ENCODE assay signal across 19 mouse cellular contexts in the genomic region with DNA sequence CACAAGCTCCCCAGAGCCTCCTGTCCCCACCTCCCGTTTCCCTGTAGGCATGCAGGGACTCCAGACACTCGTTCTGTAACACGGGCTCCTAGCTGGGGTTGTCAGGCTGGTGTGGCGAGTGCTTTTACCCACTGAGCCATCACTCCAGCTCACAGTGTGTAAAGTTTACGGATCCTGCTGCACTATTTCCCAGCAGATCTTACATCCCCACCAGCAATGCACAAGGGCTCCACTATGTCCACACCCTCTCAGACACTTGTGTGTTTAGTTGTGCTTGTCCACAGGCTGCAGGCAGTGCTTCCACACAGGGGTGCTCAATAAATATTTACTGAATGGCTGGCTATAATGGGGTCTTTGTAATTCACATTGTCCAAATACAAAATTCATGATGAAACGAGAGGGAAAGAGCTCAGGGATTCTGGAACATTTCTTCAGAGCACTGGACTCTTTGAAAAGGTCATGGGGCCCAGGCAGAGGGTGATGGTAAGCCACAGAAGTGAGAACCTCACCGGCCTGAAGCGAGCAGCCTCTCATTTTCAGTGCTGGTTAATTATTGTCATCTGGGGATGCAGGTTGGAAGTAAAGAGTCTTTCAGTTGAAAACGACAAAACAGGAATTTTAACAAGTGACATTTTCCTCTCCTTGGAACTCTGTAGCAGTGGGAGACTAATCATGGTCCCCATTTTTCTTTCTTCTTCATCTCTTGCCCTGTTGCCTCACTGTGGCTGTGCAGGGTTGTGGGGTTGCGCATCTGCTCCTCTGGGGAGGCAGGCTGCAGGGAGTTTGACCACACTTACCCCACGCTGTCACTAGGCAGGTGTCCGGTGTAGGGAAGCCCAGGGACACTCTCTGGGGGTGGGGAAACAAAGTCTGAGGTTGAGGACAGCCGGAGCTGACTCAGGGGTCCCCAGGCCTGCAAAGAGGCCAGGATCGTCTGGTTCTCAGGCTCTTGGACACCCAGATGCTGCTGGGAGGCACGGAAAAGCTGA. TPM values are rescaled to one million over a fixed set of nuclear protein-coding genes. Genes with fewer than 3 reads are reported as not detected.
DNase-seq lines count a peak whose midpoint lies in the region; ATAC-seq lines count a peak whose summit lies in the region.
"Had no signal": no experiment of that assay in that cellular context is flagged by ENCODE, and none has a peak within 500 bp of the region (broad histone marks: within the 10 kb centered on the region; RNA-seq: fewer than 3 reads in every experiment).

No protein-coding gene starts in this region.

- H3K9ac ChIP-seq in kidney, embryonic 15.5 days: no peak overlapping the region
- H3K9ac ChIP-seq in neural tube, embryonic 11.5 days (ENCODE audit: low read length): no peak overlapping the region
- H3K9ac ChIP-seq in stomach, embryonic 16.5 days (ENCODE audit: low read length): no peak overlapping the region
- H3K9ac ChIP-seq in liver, embryonic 12.5 days: no peak overlapping the region
- H3K9ac ChIP-seq: heart, embryonic 13.5 days had no signal

- H3K27me3 ChIP-seq in kidney, embryonic 15.5 days: no peaks in the 10 kb centered on the region
- no peaks in the 10 kb centered on the region for H3K27me3 ChIP-seq in neural tube, embryonic 11.5 days (ENCODE audit: control insufficient read depth, insufficient read depth, low read length)
- H3K27me3 ChIP-seq in limb, embryonic 10.5 days (ENCODE audit: low read depth, poor library complexity, severe bottlenecking): no peaks in the 10 kb centered on the region
- H3K27me3 ChIP-seq in stomach, embryonic 16.5 days (ENCODE audit: control insufficient read depth, insufficient read depth, low read length): no peaks in the 10 kb centered on the region
- no peaks in the 10 kb centered on the region for H3K27me3 ChIP-seq in liver, embryonic 12.5 days (replicated peaks)
- H3K27me3 ChIP-seq: heart, embryonic 13.5 days had no signal

- no peak for DNase-seq in kidney, postnatal 25 days
- DNase-seq in neural tube, embryonic 11.5 days (ENCODE audit: low spot score): peak; percentile 10
- DNase-seq in neural tube, embryonic 10.5 days (ENCODE audit: extremely low spot score, low spot score): no peak
- DNase-seq in limb, embryonic 10.5 days (ENCODE audit: low spot score): no peak
- DNase-seq: adrenal gland, postnatal 25 days; cerebellum, adult 2 months; heart, postnatal 4 days; kidney, postnatal 10 days; thymus, postnatal 14 days had no signal

- ATAC-seq in kidney, embryonic 15.5 days (replicated peaks; ENCODE audit: low FRiP score): peak; percentile 25; the same call in 1 of the 2 replicates
- ATAC-seq in neural tube, embryonic 11.5 days (ENCODE audit: insufficient read depth, low FRiP score, low TSS enrichment): no peak
- ATAC-seq in stomach, embryonic 16.5 days (ENCODE audit: insufficient read depth, low FRiP score): 0 out of 2 replicates have a peak, but pooled peaks have one; percentile 10
- no peak for ATAC-seq in liver, embryonic 12.5 days
- ATAC-seq: forebrain, embryonic 16.5 days had no signal

- peaks cover 6% of the 10 kb centered on the region; the same call in 1 of the 2 replicates for H3K4me1 ChIP-seq in kidney, embryonic 15.5 days
- no peaks in the 10 kb centered on the region for H3K4me1 ChIP-seq in neural tube, embryonic 11.5 days (ENCODE audit: control insufficient read depth, insufficient read depth, low read length)
- H3K4me1 ChIP-seq in limb, embryonic 10.5 days: peaks cover 12% of the 10 kb centered on the region
- peaks cover 7% of the 10 kb centered on the region for H3K4me1 ChIP-seq in stomach, embryonic 16.5 days (ENCODE audit: control insufficient read depth, insufficient read depth, low read length)
- H3K4me1 ChIP-seq in liver, embryonic 12.5 days: no peaks in the 10 kb centered on the region
- H3K4me1 ChIP-seq: heart, embryonic 13.5 days had no signal

- H3K4me3 ChIP-seq in kidney, embryonic 15.5 days (replicated peaks): no peak overlapping the region
- H3K4me3 ChIP-seq in neural tube, embryonic 11.5 days (ENCODE audit: low read depth, low read length): no peak overlapping the region
- no peak overlapping the region for H3K4me3 ChIP-seq in limb, embryonic 10.5 days
- no peak overlapping the region for H3K4me3 ChIP-seq in stomach, embryonic 16.5 days (replicated peaks; ENCODE audit: low read length)
- no peak overlapping the region for H3K4me3 ChIP-seq in liver, embryonic 12.5 days
- H3K4me3 ChIP-seq: heart, embryonic 13.5 days; left cerebral cortex, adult 2 months had no signal

- WGBS in kidney, embryonic 15.5 days: 53% methylated on average over 15 of the region's 15 CpGs
- WGBS in neural tube, embryonic 11.5 days: 62% methylated on average over 15 of the region's 15 CpGs
- 65% methylated on average over 15 of the region's 15 CpGs for WGBS in limb, embryonic 10.5 days
- WGBS in stomach, embryonic 16.5 days: 42% methylated on average over 15 of the region's 15 CpGs
- 51% methylated on average over 15 of the region's 15 CpGs for WGBS in liver, embryonic 12.5 days (ENCODE audit: insufficient replicate concordance)

- H3K4me2 ChIP-seq in kidney, embryonic 15.5 days: no peak overlapping the region
- H3K4me2 ChIP-seq in neural tube, embryonic 11.5 days (ENCODE audit: low read depth): no peak overlapping the region
- no peak overlapping the region for H3K4me2 ChIP-seq in stomach, embryonic 16.5 days (ENCODE audit: low read depth, low read length)
- H3K4me2 ChIP-seq in liver, embryonic 12.5 days: no peak overlapping the region
- H3K4me2 ChIP-seq: heart, embryonic 13.5 days had no signal

- H3K36me3 ChIP-seq in kidney, embryonic 15.5 days: no peaks in the 10 kb centered on the region
- no peaks in the 10 kb centered on the region for H3K36me3 ChIP-seq in neural tube, embryonic 11.5 days (ENCODE audit: control insufficient read depth, insufficient read depth, low read length)
- no peaks in the 10 kb centered on the region for H3K36me3 ChIP-seq in limb, embryonic 10.5 days
- H3K36me3 ChIP-seq in stomach, embryonic 16.5 days (ENCODE audit: control insufficient read depth, insufficient read depth, low read length): no peaks in the 10 kb centered on the region
- H3K36me3 ChIP-seq in liver, embryonic 12.5 days: no peaks in the 10 kb centered on the region
- H3K36me3 ChIP-seq: heart, embryonic 13.5 days had no signal

- H3K27ac ChIP-seq in kidney, embryonic 15.5 days: no peak overlapping the region
- H3K27ac ChIP-seq in neural tube, embryonic 11.5 days (ENCODE audit: low read depth, low read length): no peak overlapping the region
- peak overlapping the region; percentile 56; the same call in 1 of the 2 replicates for H3K27ac ChIP-seq in limb, embryonic 10.5 days
- H3K27ac ChIP-seq in stomach, embryonic 16.5 days (ENCODE audit: low read length): no peak overlapping the region
- H3K27ac ChIP-seq in liver, embryonic 12.5 days: no peak overlapping the region
- H3K27ac ChIP-seq: heart, embryonic 13.5 days; left cerebral cortex, adult 2 months had no signal

- H3K9me3 ChIP-seq in kidney, embryonic 15.5 days (replicated peaks): no peaks in the 10 kb centered on the region
- no peaks in the 10 kb centered on the region for H3K9me3 ChIP-seq in neural tube, embryonic 11.5 days (ENCODE audit: control insufficient read depth, low read length)
- H3K9me3 ChIP-seq in limb, embryonic 10.5 days (replicated peaks): no peaks in the 10 kb centered on the region
- H3K9me3 ChIP-seq in stomach, embryonic 16.5 days (replicated peaks; ENCODE audit: control insufficient read depth, low read length): no peaks in the 10 kb centered on the region
- no peaks in the 10 kb centered on the region for H3K9me3 ChIP-seq in liver, embryonic 12.5 days (replicated peaks)
- H3K9me3 ChIP-seq: heart, embryonic 13.5 days had no signal

RNA-seq across cellular contexts. Expression of gene Scp2d1, which starts 15.4 kb away (rescaled TPM):
- not detected in 2 replicates for polyA plus RNA-seq in kidney, embryonic 15.5 days (2015; fragmentation: Nextera tagmentation; extraction: Ambion mirVana)
- polyA plus RNA-seq in neural tube, embryonic 11.5 days (2014; fragmentation: Nextera tagmentation; extraction: Ambion mirVana): not detected in 2 replicates
- not detected in 2 replicates for polyA plus RNA-seq in limb, embryonic 10.5 days (2016; fragmentation: Nextera tagmentation; extraction: Ambion mirVana)
- not detected in 2 replicates for polyA plus RNA-seq in stomach, embryonic 16.5 days (2015; fragmentation: Nextera tagmentation; extraction: Ambion mirVana)
- polyA plus RNA-seq in liver, embryonic 12.5 days (2016; fragmentation: Nextera tagmentation; extraction: Ambion mirVana): not detected in 2 replicates
- polyA plus RNA-seq: cerebellum, adult 2 months; cortical plate, adult 2 months; forebrain, embryonic 16.5 days; heart, embryonic 13.5 days; limb, embryonic 11.5 days; liver, embryonic 16.5 days; spleen, adult 2 months had no signal

Comparison
In these comparisons a context has a peak if more than half of its experiments do, and no peak if none do; other contexts are left out.
1. ATAC-seq: peak in kidney, embryonic 15.5 days (single experiment) and stomach, embryonic 16.5 days (single experiment); none in neural tube, embryonic 11.5 days (single experiment) and liver, embryonic 12.5 days (single experiment).